Mouse (Mus musculus) NIH3T3 (cell line): ENCODE data around the gene Ces2f.
"Not testable (repeated sequence)": the region's sequence is repeated elsewhere in the genome, so short reads cannot be mapped to it uniquely, and the experiment has no call there.

Experiments used
- DNase-seq: peaks from one replicate; pipeline ENCODE4 v3.0.0-alpha.2; 2012; ENCODE audit warnings: low read depth

Gene Ces2f

GRCm38 (mm10) chr8:104947056-104947455 is at the start of gene Ces2f:
Gene Ces2f (plus strand): TSS chr8:104947356.
- no peak for DNase-seq

- peak; percentile 4 for DNase-seq
These were observed 45.4 kb upstream of the Ces2f start for GRCm38 (mm10) chr8:104901746-104902145.

GRCm38 (mm10) chr8:104907111-104907510 is 40.0 kb upstream of the Ces2f start:
- no peak for DNase-seq

- peak; percentile 2 for DNase-seq
These were observed 38.1 kb upstream of the Ces2f start for GRCm38 (mm10) chr8:104909021-104909420.

GRCm38 (mm10) chr8:104909651-104910050 is 37.5 kb upstream of the Ces2f start:
- not testable (repeated sequence) for DNase-seq

GRCm38 (mm10) chr8:104925972-104926596 is 21.1 kb upstream of the Ces2f start, which contains the start of gene Ces2e:
Gene Ces2e (plus strand): TSS chr8:104926260.
- DNase-seq: no peak

GRCm38 (mm10) chr8:104927301-104927700 is 19.9 kb upstream of the Ces2f start:
- DNase-seq: no peak

GRCm38 (mm10) chr8:104944665-104945064 is 2.5 kb upstream of the Ces2f start:
- DNase-seq: no peak

GRCm38 (mm10) chr8:104949031-104949430 is 1.9 kb downstream of the Ces2f start:
- DNase-seq: no peak

- peak; percentile 35 for DNase-seq
These were observed 14.4 kb downstream of the Ces2f start, which contains the start of gene Ces2g for GRCm38 (mm10) chr8:104961537-104961961. Gene Ces2g (plus strand): TSS chr8:104961718.

- DNase-seq: no peak
These were observed 15.2 kb downstream of the Ces2f start for GRCm38 (mm10) chr8:104962229-104962901.

- DNase-seq: no peak
These were observed 16.3 kb downstream of the Ces2f start for GRCm38 (mm10) chr8:104963375-104963894.

GRCm38 (mm10) chr8:104984126-104984525 is 37.0 kb downstream of the Ces2f start:
- no peak for DNase-seq

GRCm38 (mm10) chr8:104984942-104985341 is 37.8 kb downstream of the Ces2f start:
- DNase-seq: no peak

- no peak for DNase-seq
These were observed 51.0 kb downstream of the Ces2f start for GRCm38 (mm10) chr8:104998191-104998590.

- no peak for DNase-seq
These were observed 52.0 kb downstream of the Ces2f start for GRCm38 (mm10) chr8:104999183-104999582.

- no peak for DNase-seq
These were observed 53.4 kb downstream of the Ces2f start, which contains the start of gene Ces2h for GRCm38 (mm10) chr8:105000586-105000985. Gene Ces2h (plus strand): TSS chr8:105000853.
